Mouse (Mus musculus) lung, embryonic 15.5 days (tissue): ENCODE measurements around the gene Gm13693. TPM values are rescaled to one million over a fixed set of nuclear protein-coding genes. Genes with fewer than 3 reads are reported as not detected.
"Not testable (repeated sequence)": the region's sequence is repeated elsewhere in the genome, so short reads cannot be mapped to it uniquely, and the experiment has no call there.

ENCODE experiments used
- ATAC-seq: fragments of 200-750 bp; cut with Nextera tagmentation; 2 replicates; pipeline ENCODE4 v1.8.0; 2017; ENCODE audit warnings: moderate number of reproducible peaks, borderline replicate concordance; ENCODE audit not compliant: low FRiP score, low TSS enrichment; ENCODE audit errors: extremely low read depth
- H3K27ac ChIP-seq: fragments of 300-500 bp; sonication (generic); 2 replicates; pipeline ENCODE4 v1.5.1; 2015; ENCODE audit warnings: moderate library complexity, mild to moderate bottlenecking, inconsistent platforms
- H3K27me3 ChIP-seq: fragments of 300-500 bp; sonication (generic); 2 replicates; pipeline ENCODE4 v1.6.1; 2015; ENCODE audit warnings: inconsistent platforms
- H3K36me3 ChIP-seq: fragments of 300-500 bp; sonication (generic); 2 replicates; pipeline ENCODE4 v1.6.1; 2015; ENCODE audit warnings: inconsistent platforms
- H3K4me1 ChIP-seq: fragments of 300-500 bp; sonication (generic); 2 replicates; pipeline ENCODE4 v1.6.1; 2015; ENCODE audit warnings: inconsistent platforms
- H3K4me2 ChIP-seq: fragments of 300-500 bp; sonication (generic); 2 replicates; pipeline ENCODE4 v1.6.1; 2015; ENCODE audit warnings: inconsistent platforms, mild to moderate bottlenecking, moderate library complexity
- H3K4me3 ChIP-seq: fragments of 300-500 bp; sonication (generic); 2 replicates; pipeline ENCODE4 v1.5.1; 2015; ENCODE audit warnings: mild to moderate bottlenecking, inconsistent platforms
- H3K9ac ChIP-seq: fragments of 300-500 bp; sonication (generic); 2 replicates; pipeline ENCODE4 v1.6.1; 2015; ENCODE audit warnings: inconsistent platforms
- H3K9me3 ChIP-seq: fragments of 300-500 bp; sonication (generic); 2 replicates; pipeline ENCODE4 v1.6.1; 2016; ENCODE audit warnings: inconsistent platforms
- WGBS: fragments of 180-500 bp; shearing (Covaris S2); methylation state at CpG from one replicate; pipeline ENCODE4 v1.1.7; 2015; 5-methylcytosine and 5-hydroxymethylcytosine counted together
- polyA plus RNA-seq: library from polyadenylated mRNA; unstranded; fragments of >200 nt; fragmentation: Nextera tagmentation; extraction: Ambion mirVana; gene quantifications from 2 replicates; pipeline ENCODE4 v1.2.1, GENCODE M21; 2015

The Gm13693 gene
- polyA plus RNA-seq = not detected in 2 replicates

GRCm38 (mm10) chr2:83961203-83961602 lies at the start of gene Gm13693:
TSS of gene Gm13693 (plus strand) at chr2:83961503.
- H3K4me2 ChIP-seq, H3K4me1 ChIP-seq, H3K4me3 ChIP-seq, H3K27me3 ChIP-seq, ATAC-seq, H3K27ac ChIP-seq, H3K9ac ChIP-seq, H3K9me3 ChIP-seq, H3K36me3 ChIP-seq: not testable (repeated sequence)
- no CpG with 5 or more reads among the region's 6 CpGs for WGBS

- Histone ChIP-seq H3K9ac (no peak overlapping the region), H3K4me3 (no peak overlapping the region), H3K27ac (no peak overlapping the region), H3K36me3 (no peaks in the 10 kb centered on the region), H3K9me3 (no peaks in the 10 kb centered on the region), H3K4me2 (no peak overlapping the region), H3K4me1 (no peaks in the 10 kb centered on the region), H3K27me3 (no peaks in the 10 kb centered on the region)
- ATAC-seq = no peak
- WGBS = 46% methylated on average over 2 of the region's 2 CpGs
Measured at GRCm38 (mm10) chr2:83929478-83930088, 31.7 kb upstream of the Gm13693 start.

- H3K4me2 ChIP-seq = peak within 1 kb of the TSS; percentile 44
- H3K27me3 ChIP-seq = no peaks in the 10 kb centered on the region
- H3K9me3 ChIP-seq = no peaks in the 10 kb centered on the region
- no peaks in the 10 kb centered on the region for H3K36me3 ChIP-seq
- peak within 1 kb of the TSS; percentile 13; the same call in 1 of the 2 replicates for H3K4me3 ChIP-seq
- H3K27ac ChIP-seq = no peak within 1 kb of the TSS
- peak; percentile 39; the same call in 1 of the 2 replicates for ATAC-seq
- 0 out of 2 replicates have a peak, but pooled peaks cover 5% of the 10 kb centered on the region for H3K4me1 ChIP-seq
- H3K9ac ChIP-seq = no peak within 1 kb of the TSS
- WGBS = 1% methylated on average over 20 of the region's 20 CpGs
Measured at GRCm38 (mm10) chr2:83940931-83941361, 20.4 kb upstream of the Gm13693 start, which contains the start of gene Zswim2. TSS of gene Zswim2 (minus strand) at chr2:83941228.

DNA sequence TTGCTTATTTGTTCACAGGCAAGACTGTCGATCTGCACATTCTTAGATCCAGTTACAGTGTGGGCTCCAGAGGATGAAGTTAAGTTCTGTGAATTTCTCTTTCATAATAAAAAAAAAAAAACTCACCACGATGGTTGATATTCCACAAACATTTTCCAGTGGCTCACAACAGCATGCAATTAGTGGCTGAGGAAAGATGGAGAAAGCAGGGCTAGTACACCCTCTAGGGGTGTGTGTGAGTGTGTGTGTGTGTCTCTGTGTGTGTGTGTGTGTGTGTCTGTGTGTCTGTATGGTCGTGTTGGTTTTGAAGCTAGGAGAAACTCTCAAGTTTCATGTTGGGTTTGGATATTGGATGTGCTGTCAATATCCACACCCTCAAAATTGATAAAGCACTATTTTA lies 19.9 kb upstream of the Gm13693 start:
- H3K9ac ChIP-seq = no peak overlapping the region
- H3K36me3 ChIP-seq = no peaks in the 10 kb centered on the region
- H3K27me3 ChIP-seq = no peaks in the 10 kb centered on the region
- ATAC-seq = no peak
- no peaks in the 10 kb centered on the region for H3K9me3 ChIP-seq
- H3K4me3 ChIP-seq = no peak overlapping the region
- 0 out of 2 replicates have a peak, but pooled peaks cover 5% of the 10 kb centered on the region for H3K4me1 ChIP-seq
- H3K4me2 ChIP-seq = peak overlapping the region; percentile 44
- H3K27ac ChIP-seq = no peak overlapping the region
- 41% methylated on average over 3 of the region's 3 CpGs for whole genome bisulfite sequencing

- H3K27me3 ChIP-seq = no peaks in the 10 kb centered on the region
- ATAC-seq = no peak
Measured at GRCm38 (mm10) chr2:83941792-83942191, 19.5 kb upstream of the Gm13693 start.

DNA sequence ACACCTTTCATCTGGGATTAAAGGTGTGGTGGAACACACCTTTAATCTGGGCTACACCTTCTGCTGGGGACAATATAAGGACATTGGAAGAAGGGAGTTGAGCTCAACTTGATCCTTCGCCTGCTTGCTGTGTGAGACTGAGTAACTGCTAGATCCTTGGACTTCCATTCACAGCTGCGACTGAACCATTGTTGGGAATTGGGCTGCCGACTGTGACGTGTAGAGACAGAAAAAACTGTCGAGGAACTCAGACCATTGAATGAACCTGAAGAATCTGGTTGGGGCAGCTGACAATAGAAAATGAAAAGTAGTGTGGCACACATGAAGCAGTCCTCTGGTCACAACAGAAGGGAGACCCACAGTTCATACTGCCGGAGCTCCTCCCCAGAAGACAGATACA lies 5.9 kb upstream of the Gm13693 start, which contains the start of gene Gm13698:
Gm13698 (plus strand) TSS at position 301 of the 400 bp plus-strand sequence.
- H3K27me3 ChIP-seq, H3K27ac ChIP-seq, H3K4me3 ChIP-seq, H3K9me3 ChIP-seq, ATAC-seq, H3K4me1 ChIP-seq, H3K4me2 ChIP-seq, H3K9ac ChIP-seq, H3K36me3 ChIP-seq: not testable (repeated sequence)
- WGBS = no CpG with 5 or more reads among the region's 6 CpGs

More at GRCm38 (mm10) chr2:83941792-83942191, 19.5 kb upstream of the Gm13693 start:
- Histone ChIP-seq H3K4me3 (no peak overlapping the region), H3K9ac (no peak overlapping the region), H3K4me1 (0 out of 2 replicates have a peak, but pooled peaks cover 5% of the 10 kb centered on the region), H3K4me2 (no peak overlapping the region), H3K27ac (no peak overlapping the region), H3K9me3 (no peaks in the 10 kb centered on the region), H3K36me3 (no peaks in the 10 kb centered on the region)
- WGBS = 36% methylated on average over 4 of the region's 4 CpGs

- H3K9ac ChIP-seq, H3K27ac ChIP-seq, H3K36me3 ChIP-seq, H3K4me3 ChIP-seq, H3K4me2 ChIP-seq, H3K4me1 ChIP-seq, H3K9me3 ChIP-seq, ATAC-seq, H3K27me3 ChIP-seq: not testable (repeated sequence)
- WGBS = no CpG with 5 or more reads among the region's 6 CpGs
Measured at GRCm38 (mm10) chr2:83967013-83967412, 5.7 kb downstream of the Gm13693 start, which contains the start of gene Gm13695. TSS of gene Gm13695 (plus strand) at chr2:83967313.

GRCm38 (mm10) chr2:83972823-83973222 lies 11.5 kb downstream of the Gm13693 start, which contains the start of gene Gm13696:
TSS of gene Gm13696 (plus strand) at chr2:83973123.
- H3K9me3 ChIP-seq, ATAC-seq, H3K4me1 ChIP-seq, H3K9ac ChIP-seq, H3K4me2 ChIP-seq, H3K4me3 ChIP-seq, H3K36me3 ChIP-seq, H3K27ac ChIP-seq, H3K27me3 ChIP-seq: not testable (repeated sequence)
- WGBS = no CpG with 5 or more reads among the region's 6 CpGs

GRCm38 (mm10) chr2:83978633-83979032 lies 17.3 kb downstream of the Gm13693 start, which contains the start of gene Gm13694:
TSS of gene Gm13694 (plus strand) at chr2:83978933.
- H3K9me3 ChIP-seq, H3K4me2 ChIP-seq, H3K27ac ChIP-seq, H3K9ac ChIP-seq, H3K4me3 ChIP-seq, H3K36me3 ChIP-seq, ATAC-seq, H3K4me1 ChIP-seq, H3K27me3 ChIP-seq: not testable (repeated sequence)
- WGBS = no CpG with 5 or more reads among the region's 6 CpGs

DNA sequence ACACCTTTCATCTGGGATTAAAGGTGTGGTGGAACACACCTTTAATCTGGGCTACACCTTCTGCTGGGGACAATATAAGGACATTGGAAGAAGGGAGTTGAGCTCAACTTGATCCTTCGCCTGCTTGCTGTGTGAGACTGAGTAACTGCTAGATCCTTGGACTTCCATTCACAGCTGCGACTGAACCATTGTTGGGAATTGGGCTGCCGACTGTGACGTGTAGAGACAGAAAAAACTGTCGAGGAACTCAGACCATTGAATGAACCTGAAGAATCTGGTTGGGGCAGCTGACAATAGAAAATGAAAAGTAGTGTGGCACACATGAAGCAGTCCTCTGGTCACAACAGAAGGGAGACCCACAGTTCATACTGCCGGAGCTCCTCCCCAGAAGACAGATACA lies 23.1 kb downstream of the Gm13693 start, which contains the start of gene Gm13697:
Gm13697 (plus strand) TSS at position 301 of the 400 bp plus-strand sequence.
- H3K4me2 ChIP-seq, H3K36me3 ChIP-seq, H3K27ac ChIP-seq, H3K4me3 ChIP-seq, H3K4me1 ChIP-seq, H3K27me3 ChIP-seq, ATAC-seq, H3K9ac ChIP-seq, H3K9me3 ChIP-seq: not testable (repeated sequence)
- no CpG with 5 or more reads among the region's 6 CpGs for WGBS

DNA sequence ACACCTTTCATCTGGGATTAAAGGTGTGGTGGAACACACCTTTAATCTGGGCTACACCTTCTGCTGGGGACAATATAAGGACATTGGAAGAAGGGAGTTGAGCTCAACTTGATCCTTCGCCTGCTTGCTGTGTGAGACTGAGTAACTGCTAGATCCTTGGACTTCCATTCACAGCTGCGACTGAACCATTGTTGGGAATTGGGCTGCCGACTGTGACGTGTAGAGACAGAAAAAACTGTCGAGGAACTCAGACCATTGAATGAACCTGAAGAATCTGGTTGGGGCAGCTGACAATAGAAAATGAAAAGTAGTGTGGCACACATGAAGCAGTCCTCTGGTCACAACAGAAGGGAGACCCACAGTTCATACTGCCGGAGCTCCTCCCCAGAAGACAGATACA lies 28.9 kb downstream of the Gm13693 start, which contains the start of gene Gm13691:
Gm13691 (plus strand) TSS at position 301 of the 400 bp plus-strand sequence.
- not testable (repeated sequence) for H3K9ac ChIP-seq, H3K36me3 ChIP-seq, H3K9me3 ChIP-seq, H3K4me2 ChIP-seq, H3K4me1 ChIP-seq, H3K27ac ChIP-seq, H3K27me3 ChIP-seq, H3K4me3 ChIP-seq, ATAC-seq
- no CpG with 5 or more reads among the region's 6 CpGs for WGBS

GRCm38 (mm10) chr2:83993639-83994255 lies 32.4 kb downstream of the Gm13693 start:
- H3K9ac ChIP-seq, H3K27me3 ChIP-seq, H3K4me2 ChIP-seq, H3K9me3 ChIP-seq, H3K36me3 ChIP-seq, H3K27ac ChIP-seq, H3K4me1 ChIP-seq: not testable (repeated sequence)
- peak; percentile 69; the same call in 1 of the 2 replicates for ATAC-seq
- 22% methylated on average over 8 of the region's 9 CpGs for WGBS
- H3K4me3 ChIP-seq = 0 out of 2 replicates have a peak overlapping the region, but pooled peaks have one; percentile 9
